Mouse (Mus musculus) lung, postnatal 0 days (tissue): ENCODE data around the gene Rph3al.

ENCODE experiments used
- CTCF ChIP-seq: IDR thresholded peaks from 2 replicates; pipeline ENCODE4 v1.5.1; 2016; ENCODE audit warnings: antibody characterized with exemption, mild to moderate bottlenecking
- EP300 ChIP-seq: IDR thresholded peaks from 2 replicates; pipeline ENCODE4 v1.6.1; 2016; ENCODE audit warnings: antibody characterized with exemption, mild to moderate bottlenecking, control low read depth

- TF ChIP-seq CTCF (no peak), EP300 (no peak)
Observed at GRCm38 (mm10) chr11:75880064-75880463, 58.2 kb downstream of the Rph3al start.
